Mouse (Mus musculus) hematopoietic stem cell, adult 5-6 weeks (primary cell): Measurements from ENCODE around the gene Psen2. TPM values are rescaled to one million over a fixed set of nuclear protein-coding genes. Genes with fewer than 3 reads are reported as not detected.

Experiments used
- total RNA-seq: library from RNA; stranded (forward); fragments of 172-1452, 232-1000 nt; gene quantifications from 2 replicates; pipeline ENCODE4 v1.2.3, GENCODE M21; 2017

Gene Psen2
- total RNA-seq, 1 experiment from 2014 or later = 34.0 TPM

Other genes with a start within 250 kb of the Psen2 start
- gene Coq8a, start 63.8 kb downstream of the Psen2 start, total RNA-seq = 32.1 and 34.0 TPM in 2 replicates
- gene Itpkb, start 67.0 kb upstream of the Psen2 start, total RNA-seq = 25.3 and 26.5 TPM in 2 replicates
- not detected in 2 replicates for gene Stum, start 220.1 kb upstream of the Psen2 start, total RNA-seq